Mouse (Mus musculus) adrenal gland, adult 10 weeks (tissue): Measurements from ENCODE around the gene Emc7. TPM values are rescaled to one million over a fixed set of nuclear protein-coding genes. Genes with fewer than 3 reads are reported as not detected.

Source experiments
- polyA plus RNA-seq: library from polyadenylated mRNA; stranded (reverse); fragments of 350-450 nt; fragmentation: Illumina TruSeq; extraction: RNeasy Lipid Tissue Mini Kit (QIAGEN cat#74804); gene quantifications from one replicate; pipeline ENCODE4 v1.2.3, GENCODE M21; 2014; ENCODE audit warnings: low read depth, low replicate concordance

The Emc7 gene
- 97.9 TPM for polyA plus RNA-seq

DNA sequence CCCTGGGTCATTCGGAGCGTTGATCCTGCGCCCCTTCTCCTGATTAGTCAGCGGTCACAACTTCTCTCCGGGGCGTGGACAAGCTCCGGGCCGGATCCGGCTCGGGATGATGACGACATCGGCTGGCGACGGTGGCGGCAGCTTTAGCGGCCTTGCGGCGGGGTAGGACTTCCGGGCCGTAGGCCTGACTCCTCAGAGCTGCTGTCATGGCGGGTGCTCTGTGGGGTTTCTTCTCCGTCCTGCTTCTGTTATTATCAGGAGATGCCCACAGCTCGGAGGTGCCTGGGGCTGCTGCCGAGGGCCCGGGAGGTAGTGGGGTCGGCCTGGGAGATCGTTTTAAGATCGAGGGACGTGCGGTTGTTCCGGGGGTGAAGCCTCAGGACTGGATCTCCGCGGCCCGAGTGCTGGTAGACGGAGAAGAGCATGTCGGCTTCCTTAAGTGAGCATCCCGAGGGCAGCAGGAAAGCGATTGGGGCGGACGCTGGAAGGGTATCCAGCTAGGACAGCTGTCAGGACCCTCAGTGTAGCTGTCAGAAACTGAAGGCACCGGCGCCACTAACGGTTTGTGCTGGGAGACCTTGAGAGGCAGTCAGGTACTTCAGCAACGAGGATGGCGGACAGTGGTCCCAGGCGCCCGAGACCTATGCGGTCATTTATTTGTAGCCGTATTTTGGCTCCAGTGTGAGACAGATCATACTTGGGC lies at the start of gene Emc7:
Gene Emc7 (plus strand): TSS at position 136 of the 703 bp plus-strand sequence.

DNA sequence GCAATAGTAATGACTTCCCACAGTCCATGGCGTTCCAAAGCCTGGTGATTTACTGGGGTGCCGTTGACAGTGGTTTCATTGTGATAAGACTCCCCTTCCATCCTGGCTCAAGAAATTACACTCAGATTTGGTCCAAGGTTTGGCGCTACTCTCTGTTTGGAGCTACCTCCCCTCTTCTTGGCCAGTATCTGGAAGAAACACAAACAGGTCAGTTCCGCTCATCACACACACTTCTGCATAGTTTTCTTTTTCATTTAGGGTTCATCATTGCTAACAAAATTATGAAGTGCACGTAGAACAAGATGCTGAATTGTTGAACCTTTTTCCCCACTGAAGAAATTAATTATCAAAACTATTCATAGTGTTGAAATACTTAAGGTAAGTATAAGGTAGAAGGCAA lies 25.9 kb downstream of the Emc7 start, which contains the start of gene Chrm5:
Gene Chrm5 (minus strand): TSS at position 101 of the 400 bp plus-strand sequence.

DNA sequence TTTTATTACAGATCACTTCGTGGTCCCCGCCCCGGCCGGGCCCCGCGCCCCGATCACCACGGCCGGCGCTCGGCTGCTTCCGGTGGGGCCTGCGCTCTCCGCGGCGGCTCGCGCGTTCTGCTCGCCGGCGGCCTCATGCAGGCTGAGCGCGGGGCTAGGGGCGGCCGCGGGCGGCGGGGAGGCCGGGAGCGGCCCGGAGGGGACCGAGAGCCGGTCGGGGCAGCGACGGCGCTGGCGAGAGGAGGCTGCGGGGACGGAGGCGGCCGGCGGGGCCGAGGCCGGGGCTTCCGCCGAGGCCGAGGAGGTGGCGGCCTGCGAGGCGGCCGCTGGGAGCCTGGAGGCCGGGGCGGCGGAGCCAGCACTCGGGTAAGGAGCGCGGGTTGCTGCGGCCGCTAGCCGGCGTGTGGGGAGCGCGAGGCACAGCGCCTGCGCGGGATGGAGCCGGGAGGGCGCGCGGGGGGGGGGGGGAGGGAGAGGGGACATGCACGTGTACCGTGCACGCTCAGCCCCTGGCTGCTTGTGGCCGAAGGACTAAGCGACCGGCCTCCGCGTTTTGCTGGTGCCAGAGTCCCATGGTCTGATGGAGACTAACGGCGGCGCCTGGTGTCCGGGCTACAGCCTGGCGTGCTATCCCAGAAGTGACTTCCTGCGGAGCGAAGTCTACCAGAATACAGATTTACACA lies 38.2 kb downstream of the Emc7 start, which contains the start of gene Aven:
Gene Aven (plus strand): TSS at position 109 of the 683 bp plus-strand sequence.

Other genes starting within 250 kb of the Emc7 start
- not detected for gene Lpcat4, start 215.5 kb upstream of the Emc7 start, polyA plus RNA-seq
- not detected for gene Nutm1, start 195.7 kb upstream of the Emc7 start, polyA plus RNA-seq
- 59.7 TPM for gene Nop10, start 193.1 kb upstream of the Emc7 start, polyA plus RNA-seq
- 55.3 TPM for gene Slc12a6, start 189.2 kb upstream of the Emc7 start, polyA plus RNA-seq
- gene Gm21985, start 188.7 kb upstream of the Emc7 start, polyA plus RNA-seq = 4.4 TPM
- 100.0 TPM for gene Emc4, start 87.0 kb upstream of the Emc7 start, polyA plus RNA-seq
- gene Katnbl1, start 75.8 kb upstream of the Emc7 start, polyA plus RNA-seq = 55.7 TPM
- not detected for gene Chrm5, start 25.8 kb downstream of the Emc7 start, polyA plus RNA-seq
- 7.1 TPM for gene Aven, start 38.0 kb downstream of the Emc7 start, polyA plus RNA-seq